Mouse (Mus musculus) cerebellum, adult 2 months (tissue): ENCODE data around the gene Plekhg6.

Experiments used
- CTCF ChIP-seq: fragments of 200-500 bp; IDR thresholded peaks from 2 replicates; pipeline ENCODE4 v1.5.1; 2011; ENCODE audit warnings: low read depth, mild to moderate bottlenecking, control low read depth, low read length, moderate library complexity, borderline replicate concordance; ENCODE audit not compliant: insufficient read depth
- POLR2A ChIP-seq: fragments of 200-500 bp; IDR thresholded peaks from 2 replicates; pipeline ENCODE4 v1.6.1; 2011; ENCODE audit warnings: low read length, control low read depth, borderline replicate concordance; ENCODE audit not compliant: insufficient read depth

- TF ChIP-seq POLR2A, result no peak
- TF ChIP-seq CTCF, result no peak
These were observed 35.7 kb downstream of the Plekhg6 start for GRCm38 (mm10) chr6:125344866-125345265.
